Mouse (Mus musculus) forebrain, embryonic 16.5 days (tissue): ENCODE measurements around the gene Snrnp40. TPM values are rescaled to one million over a fixed set of nuclear protein-coding genes. Genes with fewer than 3 reads are reported as not detected.

Experiments used
- ATAC-seq: fragments of 200-750 bp; cut with Nextera tagmentation; 2 replicates; pipeline ENCODE4 v1.8.0; 2017; ENCODE audit warnings: mild to moderate bottlenecking, moderate library complexity
- H3K27ac ChIP-seq: fragments of 300-500 bp; sonication (generic); 2 replicates; pipeline ENCODE4 v1.5.1; 2014; ENCODE audit warnings: low read length, control low read depth
- H3K27me3 ChIP-seq: fragments of 300-500 bp; sonication (generic); replicated peaks from 2 replicates; pipeline ENCODE4 v1.6.1; 2014; ENCODE audit warnings: low read length; ENCODE audit not compliant: control insufficient read depth, insufficient read depth
- H3K36me3 ChIP-seq: fragments of 300-500 bp; sonication (generic); 2 replicates; pipeline ENCODE4 v1.6.1; 2014; ENCODE audit not compliant: control insufficient read depth, insufficient read depth
- H3K4me1 ChIP-seq: fragments of 300-500 bp; sonication (generic); replicated peaks from 2 replicates; pipeline ENCODE4 v1.6.1; 2014; ENCODE audit warnings: low read length; ENCODE audit not compliant: control insufficient read depth, insufficient read depth
- H3K4me2 ChIP-seq: fragments of 300-500 bp; sonication (generic); 2 replicates; pipeline ENCODE4 v1.6.1; 2014; ENCODE audit warnings: mild to moderate bottlenecking, low read length, control low read depth
- H3K4me3 ChIP-seq: fragments of 300-500 bp; sonication (generic); replicated peaks from 2 replicates; pipeline ENCODE4 v1.5.1; 2014; ENCODE audit warnings: mild to moderate bottlenecking, low read length, control low read depth
- H3K9ac ChIP-seq: fragments of 300-500 bp; sonication (generic); replicated peaks from 2 replicates; pipeline ENCODE4 v1.6.1; 2014; ENCODE audit warnings: low read depth, low read length, control low read depth
- H3K9me3 ChIP-seq: fragments of 300-500 bp; sonication (generic); 2 replicates; pipeline ENCODE4 v1.6.1; 2016; ENCODE audit warnings: low read length; ENCODE audit not compliant: control insufficient read depth
- WGBS: fragments of 180-500 bp; shearing (Covaris S2); extraction: QIAGEN DNeasy Blood & Tissue Kit; methylation state at CpG from one replicate; pipeline ENCODE4 v1.1.7; 2014; 5-methylcytosine and 5-hydroxymethylcytosine counted together
- polyA plus RNA-seq: library from polyadenylated mRNA; unstranded; fragments of >200 nt; fragmentation: Nextera tagmentation; extraction: Ambion mirVana; gene quantifications from 2 replicates; pipeline ENCODE4 v1.2.1, GENCODE M21; 2015

Snrnp40 gene
- polyA plus RNA-seq, 1 experiment from 2014 or later, result 126 TPM

GRCm38 (mm10) chr4:130323165-130323564 is 36.8 kb upstream of the Snrnp40 start:
- 86% methylated on average over 1 of the region's 1 CpGs for WGBS
- Histone ChIP-seq H3K27me3 (no peaks in the 10 kb centered on the region), H3K4me3 (no peak overlapping the region), H3K4me1 (no peaks in the 10 kb centered on the region), H3K36me3 (peaks cover 21% of the 10 kb centered on the region), H3K27ac (no peak overlapping the region), H3K4me2 (no peak overlapping the region), H3K9ac (no peak overlapping the region), H3K9me3 (no peaks in the 10 kb centered on the region)
- no peak for ATAC-seq

- Histone ChIP-seq H3K9me3 (no peaks in the 10 kb centered on the region), H3K4me3 (no peak overlapping the region), H3K36me3 (peaks cover 21% of the 10 kb centered on the region), H3K27ac (no peak overlapping the region), H3K9ac (no peak overlapping the region), H3K4me1 (no peaks in the 10 kb centered on the region), H3K27me3 (no peaks in the 10 kb centered on the region), H3K4me2 (no peak overlapping the region)
- ATAC-seq, result no peak
- 64% methylated on average over 5 of the region's 5 CpGs for WGBS
Measured at GRCm38 (mm10) chr4:130323607-130324006, 36.3 kb upstream of the Snrnp40 start.

GRCm38 (mm10) chr4:130325446-130325845 is 34.5 kb upstream of the Snrnp40 start:
- H3K4me1 ChIP-seq, result no peaks in the 10 kb centered on the region
- no peak overlapping the region for H3K27ac ChIP-seq
- WGBS, result 96% methylated on average over 2 of the region's 2 CpGs
- ATAC-seq, result no peak
- H3K9ac ChIP-seq, result no peak overlapping the region
- H3K27me3 ChIP-seq, result no peaks in the 10 kb centered on the region
- H3K4me2 ChIP-seq, result no peak overlapping the region
- H3K36me3 ChIP-seq, result peaks cover 21% of the 10 kb centered on the region
- no peak overlapping the region for H3K4me3 ChIP-seq
- H3K9me3 ChIP-seq, result no peaks in the 10 kb centered on the region

- H3K4me3 ChIP-seq, result no peak overlapping the region
- 78% methylated on average over 9 of the region's 9 CpGs for WGBS
- no peak overlapping the region for H3K9ac ChIP-seq
- peaks cover 18% of the 10 kb centered on the region for H3K36me3 ChIP-seq
- H3K27ac ChIP-seq, result no peak overlapping the region
- no peak overlapping the region for H3K4me2 ChIP-seq
- H3K9me3 ChIP-seq, result no peaks in the 10 kb centered on the region
- no peaks in the 10 kb centered on the region for H3K4me1 ChIP-seq
- ATAC-seq, result no peak
- H3K27me3 ChIP-seq, result no peaks in the 10 kb centered on the region
Measured at GRCm38 (mm10) chr4:130327366-130327765, 32.6 kb upstream of the Snrnp40 start.

GRCm38 (mm10) chr4:130335867-130336266 is 24.1 kb upstream of the Snrnp40 start:
- Histone ChIP-seq H3K4me2 (no peak overlapping the region), H3K27me3 (no peaks in the 10 kb centered on the region), H3K4me3 (no peak overlapping the region), H3K36me3 (peaks cover 4% of the 10 kb centered on the region; the same call in 1 of the 2 replicates), H3K9me3 (no peaks in the 10 kb centered on the region), H3K9ac (no peak overlapping the region), H3K27ac (no peak overlapping the region), H3K4me1 (no peaks in the 10 kb centered on the region)
- no peak for ATAC-seq
- WGBS, result 91% methylated on average over 5 of the region's 5 CpGs

GRCm38 (mm10) chr4:130341691-130342090 is 18.2 kb upstream of the Snrnp40 start:
- no peak for ATAC-seq

GRCm38 (mm10) chr4:130349666-130350065 is 10.3 kb upstream of the Snrnp40 start:
- H3K36me3 ChIP-seq, result peaks cover 5% of the 10 kb centered on the region
- WGBS, result 92% methylated on average over 6 of the region's 6 CpGs

More at GRCm38 (mm10) chr4:130341691-130342090, 18.2 kb upstream of the Snrnp40 start:
- Histone ChIP-seq H3K27me3 (no peaks in the 10 kb centered on the region), H3K9ac (no peak overlapping the region), H3K4me2 (no peak overlapping the region), H3K9me3 (no peaks in the 10 kb centered on the region), H3K27ac (no peak overlapping the region), H3K4me3 (no peak overlapping the region), H3K4me1 (no peaks in the 10 kb centered on the region), H3K36me3 (no peaks in the 10 kb centered on the region)
- WGBS, result 23% methylated on average over 4 of the region's 4 CpGs

GRCm38 (mm10) chr4:130350690-130351422 is 9.1 kb upstream of the Snrnp40 start:
- WGBS, result 86% methylated on average over 16 of the region's 16 CpGs
- no peaks in the 10 kb centered on the region for H3K9me3 ChIP-seq
- ATAC-seq, result no peak
- no peak overlapping the region for H3K9ac ChIP-seq
- H3K4me2 ChIP-seq, result no peak overlapping the region
- H3K4me1 ChIP-seq, result no peaks in the 10 kb centered on the region
- H3K36me3 ChIP-seq, result peaks cover 5% of the 10 kb centered on the region
- H3K4me3 ChIP-seq, result no peak overlapping the region
- H3K27ac ChIP-seq, result no peak overlapping the region
- H3K27me3 ChIP-seq, result no peaks in the 10 kb centered on the region

More at GRCm38 (mm10) chr4:130349666-130350065, 10.3 kb upstream of the Snrnp40 start:
- no peak overlapping the region for H3K27ac ChIP-seq
- no peak overlapping the region for H3K9ac ChIP-seq
- no peak overlapping the region for H3K4me2 ChIP-seq
- H3K9me3 ChIP-seq, result no peaks in the 10 kb centered on the region
- H3K4me3 ChIP-seq, result no peak overlapping the region
- no peak for ATAC-seq
- no peaks in the 10 kb centered on the region for H3K4me1 ChIP-seq
- no peaks in the 10 kb centered on the region for H3K27me3 ChIP-seq

GRCm38 (mm10) chr4:130352588-130352987 is 7.3 kb upstream of the Snrnp40 start:
- WGBS, result 95% methylated on average over 7 of the region's 7 CpGs
- H3K4me3 ChIP-seq, result no peak overlapping the region
- no peak overlapping the region for H3K27ac ChIP-seq
- H3K9me3 ChIP-seq, result no peaks in the 10 kb centered on the region
- no peak overlapping the region for H3K9ac ChIP-seq
- ATAC-seq, result no peak
- H3K27me3 ChIP-seq, result no peaks in the 10 kb centered on the region
- H3K4me2 ChIP-seq, result no peak overlapping the region
- H3K4me1 ChIP-seq, result no peaks in the 10 kb centered on the region
- H3K36me3 ChIP-seq, result peaks cover 8% of the 10 kb centered on the region
